Mouse (Mus musculus) cerebellum, adult 11-12 months (tissue): ENCODE results near the gene Il16.
A peak's percentile ranks its signal among the peaks of the same experiment; 100 is the strongest.

ENCODE experiments used
- DNase-seq: peaks from one replicate; pipeline ENCODE4 v3.0.0; 2022

Il16 gene

GRCm38 (mm10) chr7:83735108-83735781, 10.3 kb downstream of the Il16 start:
- peak; percentile 98 for DNase-seq

GRCm38 (mm10) chr7:83734671-83735082, 10.8 kb downstream of the Il16 start:
- DNase-seq: peak; percentile 67

- DNase-seq: peak; percentile 48
Observed at GRCm38 (mm10) chr7:83734246-83734645, 11.3 kb downstream of the Il16 start.

GRCm38 (mm10) chr7:83732781-83733180, 12.7 kb downstream of the Il16 start:
- DNase-seq: no peak

- DNase-seq: peak; percentile 94
Observed at GRCm38 (mm10) chr7:83731961-83732666, 13.4 kb downstream of the Il16 start.

- peak; percentile 27 for DNase-seq
Observed at GRCm38 (mm10) chr7:83731297-83731696, 14.2 kb downstream of the Il16 start.

GRCm38 (mm10) chr7:83726936-83727632, 18.4 kb downstream of the Il16 start:
- peak; percentile 8 for DNase-seq

- DNase-seq: peak; percentile 5
Observed at GRCm38 (mm10) chr7:83725801-83726200, 19.7 kb downstream of the Il16 start.

- no peak for DNase-seq
Observed at GRCm38 (mm10) chr7:83724541-83724940, 21.0 kb downstream of the Il16 start.

- DNase-seq: peak; percentile 84
Observed at GRCm38 (mm10) chr7:83723954-83724353, 21.6 kb downstream of the Il16 start.

GRCm38 (mm10) chr7:83723221-83723620, 22.3 kb downstream of the Il16 start:
- DNase-seq: peak; percentile 39

- peak; percentile 32 for DNase-seq
Observed at GRCm38 (mm10) chr7:83722485-83722884, 23.0 kb downstream of the Il16 start.

- peak; percentile 22 for DNase-seq
Observed at GRCm38 (mm10) chr7:83720231-83720630, 25.3 kb downstream of the Il16 start.

GRCm38 (mm10) chr7:83717021-83717725, 28.4 kb downstream of the Il16 start:
- DNase-seq: peak; percentile 36

- DNase-seq: no peak
Observed at GRCm38 (mm10) chr7:83713639-83714038, 31.9 kb downstream of the Il16 start.

- DNase-seq: peak; percentile 67
Observed at GRCm38 (mm10) chr7:83711676-83712259, 33.8 kb downstream of the Il16 start.

GRCm38 (mm10) chr7:83703046-83703775, 42.3 kb downstream of the Il16 start:
- no peak for DNase-seq

- no peak for DNase-seq
Observed at GRCm38 (mm10) chr7:83699066-83699745, 46.3 kb downstream of the Il16 start.

- DNase-seq: no peak
Observed at GRCm38 (mm10) chr7:83695449-83696212, 49.9 kb downstream of the Il16 start.

- no peak for DNase-seq
Observed at GRCm38 (mm10) chr7:83682640-83683274, 62.8 kb downstream of the Il16 start.
